Mouse (Mus musculus): ENCODE results near the gene C2cd4a. TPM values are rescaled to one million over a fixed set of nuclear protein-coding genes. Genes with fewer than 3 reads are reported as not detected.

Gene C2cd4a
- polyA plus RNA-seq, 1 experiment from 2014 or later, result not detected

- Histone ChIP-seq H3K36me3 (ENCODE audit: control insufficient read depth, insufficient read depth) (no peaks in the 10 kb centered on the region), H3K4me1 (replicated peaks; ENCODE audit: control insufficient read depth, insufficient read depth, low read length) (no peaks in the 10 kb centered on the region), H3K9ac (replicated peaks; ENCODE audit: low read depth, low read length) (no peak overlapping the region), H3K27me3 (replicated peaks; ENCODE audit: control insufficient read depth, insufficient read depth, low read length) (no peaks in the 10 kb centered on the region), H3K4me3 (replicated peaks; ENCODE audit: low read length) (no peak overlapping the region), H3K9me3 (ENCODE audit: control insufficient read depth, low read length) (no peaks in the 10 kb centered on the region), H3K4me2 (ENCODE audit: low read length) (no peak overlapping the region), H3K27ac (ENCODE audit: low read length) (no peak overlapping the region)
- no peak for ATAC-seq
- 84% methylated on average over 5 of the region's 5 CpGs for WGBS
Observed at GRCm38 (mm10) chr9:67823131-67823530, 9.0 kb downstream of the C2cd4a start.

- Histone ChIP-seq H3K27me3 (replicated peaks; ENCODE audit: control insufficient read depth, insufficient read depth, low read length) (no peaks in the 10 kb centered on the region), H3K36me3 (ENCODE audit: control insufficient read depth, insufficient read depth) (no peaks in the 10 kb centered on the region), H3K9ac (replicated peaks; ENCODE audit: low read depth, low read length) (no peak overlapping the region), H3K4me1 (replicated peaks; ENCODE audit: control insufficient read depth, insufficient read depth, low read length) (no peaks in the 10 kb centered on the region), H3K27ac (ENCODE audit: low read length) (no peak overlapping the region), H3K4me3 (replicated peaks; ENCODE audit: low read length) (no peak overlapping the region), H3K9me3 (ENCODE audit: control insufficient read depth, low read length) (no peaks in the 10 kb centered on the region), H3K4me2 (ENCODE audit: low read length) (no peak overlapping the region)
- no peak for ATAC-seq
- 85% methylated on average over 4 of the region's 4 CpGs for WGBS
Observed at GRCm38 (mm10) chr9:67818668-67818950, 13.5 kb downstream of the C2cd4a start.

GRCm38 (mm10) chr9:67817898-67818667 is 14.0 kb downstream of the C2cd4a start:
- 60% methylated on average over 10 of the region's 10 CpGs for WGBS
- H3K9ac ChIP-seq (replicated peaks; ENCODE audit: low read depth, low read length), result no peak overlapping the region
- no peaks in the 10 kb centered on the region for H3K9me3 ChIP-seq (ENCODE audit: control insufficient read depth, low read length)
- H3K4me1 ChIP-seq (replicated peaks; ENCODE audit: control insufficient read depth, insufficient read depth, low read length), result no peaks in the 10 kb centered on the region
- H3K27ac ChIP-seq (ENCODE audit: low read length), result no peak overlapping the region
- H3K4me3 ChIP-seq (replicated peaks; ENCODE audit: low read length), result no peak overlapping the region
- no peak overlapping the region for H3K4me2 ChIP-seq (ENCODE audit: low read length)
- H3K36me3 ChIP-seq (ENCODE audit: control insufficient read depth, insufficient read depth), result no peaks in the 10 kb centered on the region
- no peaks in the 10 kb centered on the region for H3K27me3 ChIP-seq (replicated peaks; ENCODE audit: control insufficient read depth, insufficient read depth, low read length)
- no peak for ATAC-seq

GRCm38 (mm10) chr9:67816172-67816928 is 15.8 kb downstream of the C2cd4a start:
- H3K4me1 ChIP-seq (replicated peaks; ENCODE audit: control insufficient read depth, insufficient read depth, low read length), result no peaks in the 10 kb centered on the region
- no peak for ATAC-seq
- no peaks in the 10 kb centered on the region for H3K9me3 ChIP-seq (ENCODE audit: control insufficient read depth, low read length)
- H3K27ac ChIP-seq (ENCODE audit: low read length), result no peak overlapping the region
- no peak overlapping the region for H3K4me3 ChIP-seq (replicated peaks; ENCODE audit: low read length)
- no peaks in the 10 kb centered on the region for H3K36me3 ChIP-seq (ENCODE audit: control insufficient read depth, insufficient read depth)
- no peak overlapping the region for H3K4me2 ChIP-seq (ENCODE audit: low read length)
- 62% methylated on average over 2 of the region's 2 CpGs for WGBS
- no peak overlapping the region for H3K9ac ChIP-seq (replicated peaks; ENCODE audit: low read depth, low read length)
- no peaks in the 10 kb centered on the region for H3K27me3 ChIP-seq (replicated peaks; ENCODE audit: control insufficient read depth, insufficient read depth, low read length)

GRCm38 (mm10) chr9:67813665-67814337 is 18.3 kb downstream of the C2cd4a start:
- Histone ChIP-seq H3K27me3 (replicated peaks; ENCODE audit: control insufficient read depth, insufficient read depth, low read length) (no peaks in the 10 kb centered on the region), H3K9me3 (ENCODE audit: control insufficient read depth, low read length) (no peaks in the 10 kb centered on the region)

GRCm38 (mm10) chr9:67813171-67813570 is 19.0 kb downstream of the C2cd4a start:
- WGBS, result 80% methylated on average over 4 of the region's 4 CpGs
- no peak for ATAC-seq
- H3K36me3 ChIP-seq (ENCODE audit: control insufficient read depth, insufficient read depth), result no peaks in the 10 kb centered on the region
- H3K4me2 ChIP-seq (ENCODE audit: low read length), result no peak overlapping the region
- H3K9me3 ChIP-seq (ENCODE audit: control insufficient read depth, low read length), result no peaks in the 10 kb centered on the region
- H3K4me1 ChIP-seq (replicated peaks; ENCODE audit: control insufficient read depth, insufficient read depth, low read length), result no peaks in the 10 kb centered on the region
- H3K9ac ChIP-seq (replicated peaks; ENCODE audit: low read depth, low read length), result no peak overlapping the region
- H3K27ac ChIP-seq (ENCODE audit: low read length), result no peak overlapping the region
- H3K27me3 ChIP-seq (replicated peaks; ENCODE audit: control insufficient read depth, insufficient read depth, low read length), result no peaks in the 10 kb centered on the region
- H3K4me3 ChIP-seq (replicated peaks; ENCODE audit: low read length), result no peak overlapping the region

More at GRCm38 (mm10) chr9:67813665-67814337, 18.3 kb downstream of the C2cd4a start:
- H3K9ac ChIP-seq (replicated peaks; ENCODE audit: low read depth, low read length), result no peak overlapping the region
- no peaks in the 10 kb centered on the region for H3K4me1 ChIP-seq (replicated peaks; ENCODE audit: control insufficient read depth, insufficient read depth, low read length)
- 14% methylated on average over 8 of the region's 8 CpGs for WGBS
- H3K36me3 ChIP-seq (ENCODE audit: control insufficient read depth, insufficient read depth), result no peaks in the 10 kb centered on the region
- H3K4me3 ChIP-seq (replicated peaks; ENCODE audit: low read length), result no peak overlapping the region
- no peak overlapping the region for H3K4me2 ChIP-seq (ENCODE audit: low read length)
- no peak for ATAC-seq
- H3K27ac ChIP-seq (ENCODE audit: low read length), result no peak overlapping the region

- H3K36me3 ChIP-seq (ENCODE audit: control insufficient read depth, insufficient read depth), result no peaks in the 10 kb centered on the region
- no peaks in the 10 kb centered on the region for H3K27me3 ChIP-seq (replicated peaks; ENCODE audit: control insufficient read depth, insufficient read depth, low read length)
- ATAC-seq, result no peak
- no peaks in the 10 kb centered on the region for H3K9me3 ChIP-seq (ENCODE audit: control insufficient read depth, low read length)
- H3K4me1 ChIP-seq (replicated peaks; ENCODE audit: control insufficient read depth, insufficient read depth, low read length), result no peaks in the 10 kb centered on the region
- no peak overlapping the region for H3K27ac ChIP-seq (ENCODE audit: low read length)
- no peak overlapping the region for H3K4me2 ChIP-seq (ENCODE audit: low read length)
- no peak overlapping the region for H3K4me3 ChIP-seq (replicated peaks; ENCODE audit: low read length)
- 81% methylated on average over 3 of the region's 3 CpGs for WGBS
- H3K9ac ChIP-seq (replicated peaks; ENCODE audit: low read depth, low read length), result no peak overlapping the region
Observed at GRCm38 (mm10) chr9:67811116-67811515, 21.0 kb downstream of the C2cd4a start.

- 58% methylated on average over 6 of the region's 6 CpGs for WGBS
- Histone ChIP-seq H3K4me2 (ENCODE audit: low read length) (no peak overlapping the region), H3K4me3 (replicated peaks; ENCODE audit: low read length) (no peak overlapping the region), H3K27me3 (replicated peaks; ENCODE audit: control insufficient read depth, insufficient read depth, low read length) (no peaks in the 10 kb centered on the region), H3K9me3 (ENCODE audit: control insufficient read depth, low read length) (no peaks in the 10 kb centered on the region), H3K36me3 (ENCODE audit: control insufficient read depth, insufficient read depth) (no peaks in the 10 kb centered on the region), H3K27ac (ENCODE audit: low read length) (no peak overlapping the region), H3K9ac (replicated peaks; ENCODE audit: low read depth, low read length) (no peak overlapping the region), H3K4me1 (replicated peaks; ENCODE audit: control insufficient read depth, insufficient read depth, low read length) (no peaks in the 10 kb centered on the region)
- no peak for ATAC-seq
Observed at GRCm38 (mm10) chr9:67810527-67810926, 21.6 kb downstream of the C2cd4a start.

- Histone ChIP-seq H3K9ac (replicated peaks; ENCODE audit: low read depth, low read length) (no peak overlapping the region), H3K4me1 (replicated peaks; ENCODE audit: control insufficient read depth, insufficient read depth, low read length) (no peaks in the 10 kb centered on the region), H3K9me3 (ENCODE audit: control insufficient read depth, low read length) (no peaks in the 10 kb centered on the region), H3K4me2 (ENCODE audit: low read length) (no peak overlapping the region), H3K36me3 (ENCODE audit: control insufficient read depth, insufficient read depth) (no peaks in the 10 kb centered on the region), H3K27ac (ENCODE audit: low read length) (no peak overlapping the region), H3K4me3 (replicated peaks; ENCODE audit: low read length) (no peak overlapping the region), H3K27me3 (replicated peaks; ENCODE audit: control insufficient read depth, insufficient read depth, low read length) (no peaks in the 10 kb centered on the region)
- no peak for ATAC-seq
- 75% methylated on average over 5 of the region's 5 CpGs for WGBS
Observed at GRCm38 (mm10) chr9:67807000-67807399, 25.1 kb downstream of the C2cd4a start.

Measured in forebrain, embryonic 16.5 days (tissue).